Mouse (Mus musculus) embryonic fibroblast, embryonic 13.5 days (primary cell): Measurements from ENCODE around the gene Flvcr1. TPM values are rescaled to one million over a fixed set of nuclear protein-coding genes. Genes with fewer than 3 reads are reported as not detected.
A peak's percentile ranks its signal among the peaks of the same experiment; 100 is the strongest.
"Not testable (repeated sequence)": the region's sequence is repeated elsewhere in the genome, so short reads cannot be mapped to it uniquely, and the experiment has no call there.

Source experiments
- H3K27ac ChIP-seq: 2 replicates; pipeline ENCODE4 v1.5.1; 2012; ENCODE audit warnings: low read length, control low read depth, inconsistent platforms; ENCODE audit not compliant: insufficient read depth
- H3K4me1 ChIP-seq: 2 replicates; pipeline ENCODE4 v1.6.1; 2011; ENCODE audit warnings: low read length; ENCODE audit not compliant: control insufficient read depth, insufficient read depth
- H3K4me3 ChIP-seq: 2 replicates; pipeline ENCODE4 v1.5.1; 2011; ENCODE audit warnings: mild to moderate bottlenecking, control low read depth, low read length; ENCODE audit not compliant: insufficient read depth
- CTCF ChIP-seq: IDR thresholded peaks from 2 replicates; pipeline ENCODE4 v1.5.1; 2011; ENCODE audit warnings: mild to moderate bottlenecking, control low read depth, low read length, moderate library complexity, borderline replicate concordance; ENCODE audit not compliant: insufficient read depth
- POLR2A ChIP-seq: IDR thresholded peaks from 2 replicates; pipeline ENCODE4 v1.6.1; 2011; ENCODE audit warnings: low read depth, mild to moderate bottlenecking, control low read depth, low read length, moderate library complexity
- polyA plus RNA-seq: library from polyadenylated mRNA; stranded (reverse); fragments of >200 nt; gene quantifications from 2 replicates; pipeline ENCODE4 v1.2.4, GENCODE M21; 2011; ENCODE audit warnings: low read depth; ENCODE audit not compliant: missing spikeins, insufficient read length

Flvcr1 gene
- polyA plus RNA-seq, 1 experiment = 9.4 TPM

DNA sequence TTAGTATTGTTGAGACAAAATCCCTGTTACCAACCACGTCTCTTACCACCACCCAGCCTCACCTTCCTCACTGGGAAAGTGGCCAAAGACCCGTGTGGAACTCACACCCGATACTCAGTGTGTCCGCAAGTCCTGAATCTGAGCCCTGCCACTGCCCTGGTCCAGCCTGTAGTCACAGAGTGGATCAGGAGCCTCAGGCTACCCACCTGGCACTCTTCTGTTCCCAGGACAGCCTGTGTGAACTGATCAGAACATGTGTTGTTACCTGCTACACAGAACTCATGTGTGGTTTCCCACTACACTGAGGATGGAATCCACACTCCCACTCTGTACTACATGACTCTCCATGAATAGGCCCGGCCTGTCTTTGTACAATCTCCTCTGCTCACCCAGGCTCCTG lies 16.1 kb upstream of the Flvcr1 start:
- 0 out of 2 replicates have a peak, but pooled peaks cover 6% of the 10 kb centered on the region for H3K4me1 ChIP-seq
- no peak overlapping the region for H3K4me3 ChIP-seq
- peak overlapping the region; percentile 73 for H3K27ac ChIP-seq
- TF ChIP-seq POLR2A (no peak), CTCF (no peak)

DNA sequence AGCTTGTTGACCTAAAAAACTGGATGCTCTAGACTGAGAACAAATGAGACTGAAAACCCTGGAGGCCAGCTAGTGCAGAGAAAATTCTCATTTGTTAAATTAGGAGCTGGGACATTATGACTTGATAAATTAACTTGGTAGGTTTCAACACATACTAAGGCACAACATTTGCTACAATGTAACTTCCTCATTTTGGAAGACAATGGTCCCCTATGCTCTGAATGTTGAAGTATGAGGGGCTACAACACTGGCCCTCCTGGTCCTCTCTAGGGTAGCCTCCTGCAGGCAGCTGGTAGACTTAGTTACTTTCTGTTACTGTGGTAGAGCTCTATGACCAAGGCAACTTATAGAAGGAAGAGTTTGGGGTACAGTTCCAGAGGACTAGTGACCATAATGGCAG lies 15.4 kb upstream of the Flvcr1 start:
- TF ChIP-seq CTCF = no peak
- no peak for TF ChIP-seq POLR2A

DNA sequence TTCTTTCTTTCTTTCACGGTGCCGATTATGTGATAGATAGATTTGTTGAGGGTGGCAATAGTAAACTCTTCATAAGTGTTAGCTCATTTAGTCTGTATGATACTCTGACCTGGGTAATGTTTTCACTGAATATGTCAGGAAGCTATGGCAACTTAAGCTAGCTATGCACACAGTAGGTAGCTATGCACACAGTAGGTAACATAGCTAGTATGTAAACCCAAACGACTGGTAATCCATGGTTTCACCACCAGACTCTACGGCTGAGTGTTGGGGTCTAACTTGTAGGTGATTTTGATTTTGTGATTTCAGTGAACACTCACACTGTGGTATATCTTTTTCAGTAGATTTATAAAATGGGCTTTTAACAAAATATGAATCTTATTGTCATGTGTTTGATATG lies 12.0 kb upstream of the Flvcr1 start:
- H3K4me1 ChIP-seq = peaks cover 8% of the 10 kb centered on the region; the same call in 1 of the 2 replicates
- H3K27ac ChIP-seq = no peak overlapping the region
- H3K4me3 ChIP-seq = no peak overlapping the region
- no peak for TF ChIP-seq POLR2A
- TF ChIP-seq CTCF = no peak

More for the DNA sequence above, 15.4 kb upstream of the Flvcr1 start:
- no peak overlapping the region for H3K27ac ChIP-seq
- 0 out of 2 replicates have a peak, but pooled peaks cover 6% of the 10 kb centered on the region for H3K4me1 ChIP-seq
- H3K4me3 ChIP-seq = no peak overlapping the region

DNA sequence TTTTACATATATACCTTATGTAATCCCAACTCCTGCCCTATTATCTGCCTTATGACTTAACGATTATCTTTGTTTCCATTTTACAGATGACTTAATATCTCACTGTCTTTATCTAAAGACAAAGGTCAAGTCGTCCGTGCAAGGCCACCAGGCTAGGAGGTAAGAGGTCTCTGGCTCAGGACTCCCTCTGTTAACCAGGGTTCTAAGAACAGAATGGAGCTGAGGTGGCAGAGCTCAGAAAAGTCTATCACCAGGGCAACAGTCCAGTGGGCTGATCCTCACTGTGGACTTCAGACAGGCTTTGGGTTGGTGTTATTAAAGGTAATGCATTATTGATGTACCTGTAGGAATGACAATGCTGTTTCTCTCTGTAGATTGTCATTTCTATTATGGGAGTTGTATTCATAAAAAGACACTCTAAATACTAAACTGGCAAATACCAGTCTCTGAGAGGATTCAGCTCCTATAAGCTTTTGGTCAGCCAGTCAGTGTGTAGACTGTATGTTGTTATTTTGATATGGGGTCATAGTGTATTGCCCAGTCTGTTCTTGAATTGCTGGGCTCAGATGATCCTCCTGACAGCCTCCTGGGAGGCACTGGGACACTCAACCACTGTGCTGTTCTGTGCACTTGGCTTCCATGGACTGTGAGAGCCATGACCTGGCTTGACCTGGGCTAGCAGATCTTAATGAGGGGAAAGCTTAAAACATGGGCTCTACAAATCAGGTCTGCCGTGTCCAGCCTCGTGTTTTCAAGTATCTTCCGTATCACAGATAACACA lies 10.8 kb upstream of the Flvcr1 start, which contains the start of gene Spata45:
TSS of gene Spata45 (plus strand) at position 86 of the 781 bp plus-strand sequence.
- H3K4me1 ChIP-seq = peaks cover 5% of the 10 kb centered on the region; the same call in 1 of the 2 replicates
- H3K4me3 ChIP-seq = no peak within 1 kb of the TSS
- TF ChIP-seq POLR2A = no peak
- no peak within 1 kb of the TSS for H3K27ac ChIP-seq

- H3K27ac ChIP-seq = no peak overlapping the region
- H3K4me1 ChIP-seq = peaks cover 13% of the 10 kb centered on the region
- TF ChIP-seq CTCF (no peak), POLR2A (no peak)
- H3K4me3 ChIP-seq = no peak overlapping the region
Observed at GRCm38 (mm10) chr1:191035649-191036048, 9.7 kb upstream of the Flvcr1 start.

DNA sequence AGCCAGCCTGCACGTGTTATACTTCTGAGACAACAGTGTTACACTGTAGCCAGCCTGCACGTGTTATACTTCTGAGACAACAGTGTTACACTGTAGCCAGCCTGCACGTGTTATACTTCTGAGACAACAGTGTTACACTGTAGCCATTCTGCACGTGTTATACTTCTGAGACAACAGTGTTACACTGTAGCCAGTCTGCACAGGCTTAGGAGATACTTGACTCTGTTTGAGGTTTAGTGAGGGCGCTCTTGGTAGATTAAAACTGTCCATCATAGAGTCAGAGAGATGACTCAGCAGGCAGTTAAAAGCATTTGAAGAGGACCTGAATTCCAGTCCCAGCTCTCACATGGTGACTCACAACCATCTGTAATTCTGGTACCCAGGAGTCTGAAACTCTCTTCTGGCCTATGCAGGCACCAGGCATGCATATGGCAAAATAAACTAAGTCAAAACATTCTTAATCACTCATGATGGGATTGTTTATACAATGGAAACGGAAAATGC lies 5.0 kb upstream of the Flvcr1 start:
- H3K4me3 ChIP-seq = not testable (repeated sequence)
- Histone ChIP-seq H3K27ac (peak overlapping the region; percentile 29; the same call in 1 of the 2 replicates), H3K4me1 (peaks cover 22% of the 10 kb centered on the region)

GRCm38 (mm10) chr1:191030182-191030581 lies 4.2 kb upstream of the Flvcr1 start:
- H3K27ac ChIP-seq = no peak overlapping the region
- no peak for TF ChIP-seq POLR2A
- TF ChIP-seq CTCF = no peak
- H3K4me1 ChIP-seq = peaks cover 19% of the 10 kb centered on the region
- H3K4me3 ChIP-seq = no peak overlapping the region

- Histone ChIP-seq H3K4me3 (peak overlapping the region; percentile 66), H3K4me1 (peaks cover 7% of the 10 kb centered on the region; the same call in 1 of the 2 replicates), H3K27ac (peak overlapping the region; percentile 4; the same call in 1 of the 2 replicates)
- TF ChIP-seq CTCF (no peak), POLR2A (no peak; the same call in 1 of the 2 replicates)
Observed at GRCm38 (mm10) chr1:191025016-191026012, 644 bp downstream of the Flvcr1 start.

DNA sequence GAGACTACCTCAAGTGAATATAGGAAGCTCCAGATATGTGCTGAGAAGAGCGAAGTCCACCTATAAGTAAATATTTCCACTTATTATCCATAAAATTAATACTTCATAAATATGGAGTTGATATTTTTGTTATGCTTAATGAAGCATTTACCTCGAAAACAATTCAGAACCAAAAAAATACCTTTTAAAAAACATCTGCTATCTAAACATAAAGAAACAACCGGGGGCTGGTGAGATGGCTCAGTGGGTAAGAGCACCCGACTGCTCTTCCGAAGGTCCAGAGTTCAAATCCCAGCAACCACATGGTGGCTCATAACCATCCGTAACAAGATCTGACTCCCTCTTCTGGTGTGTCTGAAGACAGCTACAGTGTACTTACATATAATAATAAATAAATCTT lies 2.2 kb downstream of the Flvcr1 start:
- not testable (repeated sequence) for H3K4me3 ChIP-seq, H3K27ac ChIP-seq, H3K4me1 ChIP-seq

DNA sequence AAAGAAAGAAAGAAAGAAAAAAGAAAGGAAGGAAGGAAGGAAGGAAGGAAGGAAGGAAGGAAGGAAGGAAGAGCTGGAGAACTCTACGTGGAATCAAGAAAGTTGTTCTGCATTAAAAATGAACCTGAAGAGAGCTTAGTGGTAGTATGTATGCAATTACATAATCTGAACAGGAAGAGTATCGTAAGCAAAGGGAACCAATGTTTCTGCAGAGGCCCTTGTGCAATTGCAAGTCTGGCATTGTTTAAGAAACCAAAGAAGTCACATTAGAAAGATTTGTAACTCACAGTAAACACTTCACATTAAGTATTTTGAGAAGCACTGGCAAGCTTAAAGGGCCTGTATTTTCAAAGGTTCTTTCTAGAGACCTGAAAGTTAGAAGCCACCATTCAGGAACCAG lies 2.8 kb downstream of the Flvcr1 start:
- Histone ChIP-seq H3K4me3 (no peak overlapping the region), H3K27ac (no peak overlapping the region), H3K4me1 (0 out of 2 replicates have a peak, but pooled peaks cover 3% of the 10 kb centered on the region)
- no peak for TF ChIP-seq POLR2A
- TF ChIP-seq CTCF = no peak
